14 mouse cellular contexts compared by ENCODE assay signal in the genomic region with DNA sequence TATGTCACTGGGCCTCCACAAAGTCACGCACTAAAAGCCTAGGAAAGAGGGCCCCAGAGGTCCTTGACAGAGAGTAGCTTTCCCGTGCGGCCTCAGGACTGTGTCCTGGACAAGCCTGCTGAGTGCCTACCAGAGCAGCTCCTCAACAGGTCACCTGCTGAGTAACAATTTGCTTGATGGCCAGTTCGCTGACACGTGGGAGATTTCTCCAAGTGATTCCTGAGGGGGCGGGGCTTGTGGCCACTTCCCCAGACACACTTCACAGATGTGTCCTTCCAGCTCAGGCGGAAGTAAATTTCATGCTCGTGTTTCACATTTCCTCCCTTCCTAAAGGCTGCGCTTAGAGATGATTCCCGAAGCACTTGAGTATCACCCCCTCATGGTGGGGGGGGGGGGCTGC.
DNase-seq lines count a peak whose midpoint lies in the region; ATAC-seq lines count a peak whose summit lies in the region.
"Had no signal": no experiment of that assay in that cellular context is flagged by ENCODE, and none has a peak within 500 bp of the region (broad histone marks: within the 10 kb centered on the region; RNA-seq: fewer than 3 reads in every experiment).

No protein-coding gene starts in this region.

- H3K4me2 ChIP-seq in kidney, embryonic 15.5 days, result no peak overlapping the region
- no peak overlapping the region for H3K4me2 ChIP-seq in kidney, embryonic 14.5 days (replicated peaks; ENCODE audit: low read depth, low read length)
- H3K4me2 ChIP-seq: embryonic facial prominence, embryonic 15.5 days; forebrain, embryonic 13.5 days; heart, embryonic 12.5 days; neural tube, embryonic 12.5 days had no signal

- DNase-seq in embryo, embryonic 10.5 days (ENCODE audit: low spot score), result peak; percentile 29
- DNase-seq in embryo, embryonic 10 days (ENCODE audit: low spot score), result no peak
- peak; percentile 15 for DNase-seq in lung, postnatal 10 days
- DNase-seq in lung, adult 18-20 months, result no peak
- DNase-seq in retina, embryonic 14.5 days (ENCODE audit: low spot score), result peak; percentile 74
- DNase-seq: right cerebral cortex, postnatal 4 days had no signal

- no peak overlapping the region for H3K27ac ChIP-seq in kidney, embryonic 15.5 days
- no peak overlapping the region for H3K27ac ChIP-seq in kidney, embryonic 14.5 days (ENCODE audit: low read depth, low read length)
- H3K27ac ChIP-seq: embryonic facial prominence, embryonic 15.5 days; forebrain, embryonic 13.5 days; macrophage; neural tube, embryonic 12.5 days had no signal

- ATAC-seq in kidney, embryonic 15.5 days (replicated peaks; ENCODE audit: low FRiP score), result 0 out of 2 replicates have a peak, but pooled peaks have one; percentile 15
- ATAC-seq in kidney, embryonic 14.5 days (ENCODE audit: low FRiP score, low TSS enrichment), result no peak
- ATAC-seq: midbrain, embryonic 16.5 days had no signal

- H3K36me3 ChIP-seq in kidney, embryonic 15.5 days, result no peaks in the 10 kb centered on the region
- no peaks in the 10 kb centered on the region for H3K36me3 ChIP-seq in kidney, embryonic 14.5 days (ENCODE audit: control insufficient read depth, insufficient read depth, low read length)
- H3K36me3 ChIP-seq: embryonic facial prominence, embryonic 15.5 days; heart, embryonic 12.5 days; neural tube, embryonic 12.5 days had no signal

- no peak overlapping the region for H3K4me3 ChIP-seq in kidney, embryonic 15.5 days (replicated peaks)
- H3K4me3 ChIP-seq in kidney, embryonic 14.5 days (ENCODE audit: low read length), result no peak overlapping the region
- H3K4me3 ChIP-seq: embryonic facial prominence, embryonic 15.5 days; forebrain, embryonic 13.5 days; heart, embryonic 12.5 days; neural tube, embryonic 12.5 days had no signal

- H3K4me1 ChIP-seq in kidney, embryonic 15.5 days, result peaks cover 16% of the 10 kb centered on the region
- H3K4me1 ChIP-seq in kidney, embryonic 14.5 days (ENCODE audit: control insufficient read depth, insufficient read depth, low read length), result peaks cover 9% of the 10 kb centered on the region; the same call in 1 of the 2 replicates

- no peak overlapping the region for H3K9ac ChIP-seq in kidney, embryonic 15.5 days
- H3K9ac ChIP-seq in kidney, embryonic 14.5 days (ENCODE audit: low read depth, low read length), result no peak overlapping the region
- H3K9ac ChIP-seq: embryonic facial prominence, embryonic 15.5 days; forebrain, embryonic 13.5 days; heart, embryonic 12.5 days; neural tube, embryonic 12.5 days had no signal

- no peaks in the 10 kb centered on the region for H3K9me3 ChIP-seq in kidney, embryonic 15.5 days (replicated peaks)
- no peaks in the 10 kb centered on the region for H3K9me3 ChIP-seq in kidney, embryonic 14.5 days (ENCODE audit: control insufficient read depth, low read length)
- H3K9me3 ChIP-seq: embryonic facial prominence, embryonic 15.5 days; heart, embryonic 12.5 days; neural tube, embryonic 12.5 days had no signal

- WGBS in kidney, embryonic 15.5 days, result 34% methylated on average over 10 of the region's 10 CpGs
- 37% methylated on average over 10 of the region's 10 CpGs for WGBS in kidney, embryonic 14.5 days

- H3K27me3 ChIP-seq in kidney, embryonic 15.5 days, result peaks cover 7% of the 10 kb centered on the region; the same call in 1 of the 2 replicates
- no peaks in the 10 kb centered on the region for H3K27me3 ChIP-seq in kidney, embryonic 14.5 days (ENCODE audit: control insufficient read depth, insufficient read depth, low read length)
- H3K27me3 ChIP-seq: embryonic facial prominence, embryonic 15.5 days; neural tube, embryonic 12.5 days had no signal

Comparison
In these comparisons a context has a peak if more than half of its experiments do, and no peak if none do; other contexts are left out.
1. DNase-seq: peak in embryo, embryonic 10.5 days (single experiment), lung, postnatal 10 days (single experiment) and retina, embryonic 14.5 days (single experiment); none in embryo, embryonic 10 days (single experiment) and lung, adult 18-20 months (0 of 2).